Mouse (Mus musculus) heart, embryonic 14.5 days (tissue): ENCODE measurements around the gene Trio. TPM values are rescaled to one million over a fixed set of nuclear protein-coding genes. Genes with fewer than 3 reads are reported as not detected.
A peak's percentile ranks its signal among the peaks of the same experiment; 100 is the strongest.

Experiments
- ATAC-seq: fragments of 200-750 bp; cut with Nextera tagmentation; 2 replicates; pipeline ENCODE4 v1.8.0; 2017; ENCODE audit warnings: low read depth, moderate TSS enrichment; ENCODE audit not compliant: insufficient number of reproducible peaks, insufficient read depth, low FRiP score
- H3K27ac ChIP-seq, 2 experiments: fragments of 200-500 bp in 1 of 2; fragments of 300-500 bp in 1 of 2; sonication (generic) in 1 of 2; replicated peaks in 1 of 2; 2 replicates each; pipeline ENCODE4 v1.5.1; 2012 to 2014; ENCODE audit warnings: low read depth in 2 of 2, low read length in 2 of 2, control low read depth in 1 of 2, mild to moderate bottlenecking in 1 of 2, mixed read lengths in 1 of 2; ENCODE audit not compliant: control insufficient read depth in 1 of 2, insufficient read depth in 1 of 2
- H3K27me3 ChIP-seq: fragments of 300-500 bp; sonication (generic); 2 replicates; pipeline ENCODE4 v1.6.1; 2014; ENCODE audit warnings: mild to moderate bottlenecking, low read length, control low read depth; ENCODE audit not compliant: control insufficient read depth, insufficient read depth
- H3K36me3 ChIP-seq: fragments of 300-500 bp; sonication (generic); 2 replicates; pipeline ENCODE4 v1.6.1; 2014; ENCODE audit warnings: mild to moderate bottlenecking, control low read depth, low read length, mixed read lengths; ENCODE audit not compliant: control insufficient read depth, insufficient read depth
- H3K4me1 ChIP-seq, 2 experiments: fragments of 200-500 bp in 1 of 2; fragments of 300-500 bp in 1 of 2; sonication (generic) in 1 of 2; 2 replicates each; pipeline ENCODE4 v1.6.1; 2012 to 2014; ENCODE audit warnings: low read length in 2 of 2, control low read depth in 1 of 2, mixed read lengths in 1 of 2; ENCODE audit not compliant: control insufficient read depth in 2 of 2, insufficient read depth in 2 of 2
- H3K4me2 ChIP-seq: fragments of 300-500 bp; sonication (generic); 2 replicates; pipeline ENCODE4 v1.6.1; 2014; ENCODE audit warnings: mild to moderate bottlenecking, low read length
- H3K4me3 ChIP-seq, 2 experiments: fragments of 200-500 bp in 1 of 2; fragments of 300-500 bp in 1 of 2; sonication (generic) in 1 of 2; 2 replicates each; pipeline ENCODE4 v1.5.1; 2012 to 2014; ENCODE audit warnings: low read length in 2 of 2, mild to moderate bottlenecking in 2 of 2, control low read depth in 1 of 2, low read depth in 1 of 2, moderate library complexity in 1 of 2; ENCODE audit not compliant: control insufficient read depth in 1 of 2, insufficient read depth in 1 of 2
- H3K9ac ChIP-seq: fragments of 300-500 bp; sonication (generic); 2 replicates; pipeline ENCODE4 v1.6.1; 2014; ENCODE audit warnings: mild to moderate bottlenecking, low read length
- H3K9me3 ChIP-seq: fragments of 300-500 bp; sonication (generic); 2 replicates; pipeline ENCODE4 v1.6.1; 2016; ENCODE audit warnings: low read length, control low read depth; ENCODE audit not compliant: control insufficient read depth
- WGBS: fragments of 180-500 bp; shearing (Covaris S2); extraction: QIAGEN DNeasy Blood & Tissue Kit; methylation state at CpG from one replicate; pipeline ENCODE4 v1.1.7; 2014; 5-methylcytosine and 5-hydroxymethylcytosine counted together
- polyA plus RNA-seq: library from polyadenylated mRNA; unstranded; fragments of >200 nt; fragmentation: Nextera tagmentation; extraction: Ambion mirVana; gene quantifications from 2 replicates; pipeline ENCODE4 v1.2.1, GENCODE M21; 2014

Gene Trio
- polyA plus RNA-seq, 1 experiment from 2014 or later: 23.8 TPM

- WGBS: 83% methylated on average over 1 of the region's 1 CpGs
- no peak overlapping the region for H3K4me3 ChIP-seq
- peaks cover 0 to 7% of the 10 kb centered on the region in 2 experiments; a peak in 2 of 4 replicates for H3K4me1 ChIP-seq
- H3K36me3 ChIP-seq: no peaks in the 10 kb centered on the region
- no peaks in the 10 kb centered on the region for H3K9me3 ChIP-seq
- H3K27me3 ChIP-seq: no peaks in the 10 kb centered on the region
- H3K4me2 ChIP-seq: no peak overlapping the region
- no peak overlapping the region for H3K9ac ChIP-seq
- ATAC-seq: no peak
- no peak overlapping the region for H3K27ac ChIP-seq
Measured at GRCm38 (mm10) chr15:28054731-28055130, 29.1 kb upstream of the Trio start.

- H3K9ac ChIP-seq: no peak overlapping the region
- peaks cover 2% of the 10 kb centered on the region; the same call in 1 of the 2 replicates for H3K9me3 ChIP-seq
- H3K27me3 ChIP-seq: no peaks in the 10 kb centered on the region
- no peak overlapping the region for H3K4me2 ChIP-seq
- WGBS: 53% methylated on average over 1 of the region's 1 CpGs
- no peak for ATAC-seq
- H3K4me3 ChIP-seq: no peak overlapping the region
- H3K27ac ChIP-seq: no peak overlapping the region
- peaks cover 0 to 7% of the 10 kb centered on the region in 2 experiments; a peak in 2 of 4 replicates for H3K4me1 ChIP-seq
- no peaks in the 10 kb centered on the region for H3K36me3 ChIP-seq
Measured at GRCm38 (mm10) chr15:28054111-28054510, 28.5 kb upstream of the Trio start.

GRCm38 (mm10) chr15:28053226-28053625, 27.6 kb upstream of the Trio start:
- WGBS: 58% methylated on average over 6 of the region's 6 CpGs
- no peak overlapping the region for H3K9ac ChIP-seq

GRCm38 (mm10) chr15:28051811-28052210, 26.2 kb upstream of the Trio start:
- Histone ChIP-seq H3K9me3 (peaks cover 6% of the 10 kb centered on the region; the same call in 1 of the 2 replicates), H3K27ac (no peak overlapping the region), H3K4me2 (no peak overlapping the region), H3K36me3 (no peaks in the 10 kb centered on the region), H3K4me3 (no peak overlapping the region), H3K27me3 (no peaks in the 10 kb centered on the region), H3K9ac (no peak overlapping the region), H3K4me1 (peaks cover 0 to 7% of the 10 kb centered on the region in 2 experiments; a peak in 2 of 4 replicates)
- no peak for ATAC-seq
- 68% methylated on average over 4 of the region's 4 CpGs for WGBS

More at GRCm38 (mm10) chr15:28053226-28053625, 27.6 kb upstream of the Trio start:
- Histone ChIP-seq H3K4me2 (no peak overlapping the region), H3K36me3 (no peaks in the 10 kb centered on the region), H3K4me1 (peaks cover 0 to 7% of the 10 kb centered on the region in 2 experiments; a peak in 2 of 4 replicates), H3K4me3 (no peak overlapping the region), H3K27ac (no peak overlapping the region), H3K27me3 (no peaks in the 10 kb centered on the region), H3K9me3 (peaks cover 6% of the 10 kb centered on the region; the same call in 1 of the 2 replicates)
- ATAC-seq: no peak

- H3K27me3 ChIP-seq: no peaks in the 10 kb centered on the region
- no peaks in the 10 kb centered on the region for H3K36me3 ChIP-seq
- peak overlapping the region; percentile 27 for H3K4me2 ChIP-seq
- H3K27ac ChIP-seq: no peak overlapping the region
- no peak for ATAC-seq
- no peak overlapping the region for H3K4me3 ChIP-seq
- H3K4me1 ChIP-seq: peaks cover 0 to 7% of the 10 kb centered on the region in 2 experiments; a peak in 2 of 4 replicates
- H3K9ac ChIP-seq: no peak overlapping the region
- 52% methylated on average over 18 of the region's 18 CpGs for WGBS
- H3K9me3 ChIP-seq: peaks cover 6% of the 10 kb centered on the region; the same call in 1 of the 2 replicates
Measured at GRCm38 (mm10) chr15:28051104-28051625, 25.5 kb upstream of the Trio start.

GRCm38 (mm10) chr15:28047711-28048110, 22.1 kb upstream of the Trio start:
- Histone ChIP-seq H3K4me1 (peaks cover 0 to 7% of the 10 kb centered on the region in 2 experiments; a peak in 2 of 4 replicates), H3K9me3 (peaks cover 6% of the 10 kb centered on the region; the same call in 1 of the 2 replicates), H3K27ac (no peak overlapping the region), H3K27me3 (no peaks in the 10 kb centered on the region), H3K4me2 (no peak overlapping the region), H3K9ac (no peak overlapping the region), H3K4me3 (no peak overlapping the region), H3K36me3 (no peaks in the 10 kb centered on the region)
- WGBS: 73% methylated on average over 3 of the region's 3 CpGs
- no peak for ATAC-seq

GRCm38 (mm10) chr15:28041158-28041865, 15.7 kb upstream of the Trio start:
- Histone ChIP-seq H3K9me3 (no peaks in the 10 kb centered on the region), H3K36me3 (no peaks in the 10 kb centered on the region), H3K9ac (no peak overlapping the region), H3K4me1 (no peaks in the 10 kb centered on the region), H3K4me2 (no peak overlapping the region), H3K27ac (no peak overlapping the region), H3K27me3 (peaks cover 4% of the 10 kb centered on the region; the same call in 1 of the 2 replicates), H3K4me3 (no peak overlapping the region)
- 23% methylated on average over 9 of the region's 9 CpGs for WGBS
- ATAC-seq: no peak
